Mouse (Mus musculus): Measurements from ENCODE around the gene 9530077C05Rik.

DNA sequence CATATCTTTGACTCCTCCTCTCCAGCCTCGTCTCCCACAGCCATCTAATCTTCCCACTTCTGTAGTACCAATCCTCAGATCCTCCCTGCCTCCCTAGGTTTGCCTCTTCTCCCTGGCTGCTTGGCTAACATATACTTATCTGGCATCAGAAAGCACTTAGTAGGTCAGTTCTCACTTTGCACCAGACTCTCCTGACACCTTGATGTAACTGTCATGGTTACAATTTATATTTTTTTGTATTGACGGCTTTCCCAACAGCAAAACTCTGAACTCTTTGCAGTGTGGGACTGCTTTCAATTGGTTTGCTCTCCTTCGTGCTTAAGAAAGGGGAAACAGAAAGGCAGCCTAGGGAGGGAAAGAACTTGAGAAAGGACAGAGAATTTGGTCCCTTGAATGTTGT lies 4.9 kb downstream of the 9530077C05Rik start:
- no peak for TF ChIP-seq CTCF (IDR thresholded peaks at IDR 0.05; ENCODE audit: low read depth)
- TF ChIP-seq EP300 (IDR thresholded peaks at IDR 0.05; ENCODE audit: low read depth) = no peak

All from liver, embryonic 14.5 days (tissue).